Mouse (Mus musculus) E14TG2a.4 (cell line): ENCODE measurements around the gene Pdik1l.
A peak's percentile ranks its signal among the peaks of the same experiment; 100 is the strongest.

Source experiments
- H3K27me3 ChIP-seq: 2 replicates; pipeline ENCODE4 v1.6.1; 2014; ENCODE audit warnings: low read length, control low read depth; ENCODE audit not compliant: insufficient read depth
- H3K36me3 ChIP-seq: 2 replicates; pipeline ENCODE4 v1.6.1; 2014; ENCODE audit warnings: low read length, control low read depth; ENCODE audit not compliant: insufficient read depth
- H3K4me1 ChIP-seq: replicated peaks from 2 replicates; pipeline ENCODE4 v1.6.1; 2014; ENCODE audit warnings: low read depth, low read length, control low read depth
- H3K4me3 ChIP-seq: replicated peaks from 2 replicates; pipeline ENCODE4 v1.5.1; 2014; ENCODE audit warnings: mild to moderate bottlenecking, low read length
- H3K9me3 ChIP-seq: 2 replicates; pipeline ENCODE4 v1.6.1; 2014; ENCODE audit warnings: low read length, control low read depth
- CTCF ChIP-seq: conservative IDR thresholded peaks from 2 replicates; pipeline ENCODE4 v1.5.1; 2014; ENCODE audit warnings: low read length
- NANOG ChIP-seq: IDR thresholded peaks from 2 replicates; pipeline ENCODE4 v1.6.1; 2014; ENCODE audit warnings: borderline replicate concordance, low read length, mixed read lengths
- POU5F1 ChIP-seq: IDR thresholded peaks from 2 replicates; pipeline ENCODE4 v1.6.1; 2014; ENCODE audit warnings: low read length, borderline replicate concordance

Pdik1l gene

GRCm38 (mm10) chr4:134293692-134294163 lies 6.0 kb upstream of the Pdik1l start:
- Histone ChIP-seq H3K4me1 (peaks cover 24% of the 10 kb centered on the region), H3K36me3 (no peaks in the 10 kb centered on the region)

GRCm38 (mm10) chr4:134293061-134293691 lies 5.5 kb upstream of the Pdik1l start:
- TF ChIP-seq POU5F1: no peak
- TF ChIP-seq CTCF: no peak
- no peak for TF ChIP-seq NANOG
- peaks cover 3% of the 10 kb centered on the region; the same call in 1 of the 2 replicates for H3K9me3 ChIP-seq
- 0 out of 2 replicates have a peak, but pooled peaks cover 7% of the 10 kb centered on the region for H3K27me3 ChIP-seq
- H3K4me3 ChIP-seq: no peak overlapping the region
- H3K4me1 ChIP-seq: peaks cover 29% of the 10 kb centered on the region
- H3K36me3 ChIP-seq: no peaks in the 10 kb centered on the region

More at GRCm38 (mm10) chr4:134293692-134294163, 6.0 kb upstream of the Pdik1l start:
- Histone ChIP-seq H3K9me3 (peaks cover 3% of the 10 kb centered on the region; the same call in 1 of the 2 replicates), H3K27me3 (0 out of 2 replicates have a peak, but pooled peaks cover 7% of the 10 kb centered on the region), H3K4me3 (no peak overlapping the region)
- no peak for TF ChIP-seq POU5F1
- no peak for TF ChIP-seq CTCF
- TF ChIP-seq NANOG: no peak

- Histone ChIP-seq H3K9me3 (peaks cover 3% of the 10 kb centered on the region; the same call in 1 of the 2 replicates), H3K27me3 (0 out of 2 replicates have a peak, but pooled peaks cover 7% of the 10 kb centered on the region)
- TF ChIP-seq POU5F1 (no peak), CTCF (peak; percentile 31; the same call in 1 of the 2 replicates)
These were observed 4.4 kb upstream of the Pdik1l start for GRCm38 (mm10) chr4:134292067-134292466.

GRCm38 (mm10) chr4:134288397-134289256 lies 932 bp upstream of the Pdik1l start:
- peak overlapping the region; percentile 100 for H3K4me3 ChIP-seq
- peaks cover 19% of the 10 kb centered on the region for H3K36me3 ChIP-seq
- peaks cover 49% of the 10 kb centered on the region for H3K4me1 ChIP-seq
- no peaks in the 10 kb centered on the region for H3K9me3 ChIP-seq
- no peak for TF ChIP-seq NANOG
- no peak for TF ChIP-seq POU5F1
- no peak for TF ChIP-seq CTCF
- 0 out of 2 replicates have a peak, but pooled peaks cover 4% of the 10 kb centered on the region for H3K27me3 ChIP-seq

More at GRCm38 (mm10) chr4:134292067-134292466, 4.4 kb upstream of the Pdik1l start:
- Histone ChIP-seq H3K4me3 (no peak overlapping the region), H3K4me1 (peaks cover 30% of the 10 kb centered on the region), H3K36me3 (no peaks in the 10 kb centered on the region)

- H3K4me3 ChIP-seq: peak overlapping the region; percentile 100
- TF ChIP-seq POU5F1 (no peak), CTCF (no peak), NANOG (no peak)
- H3K27me3 ChIP-seq: no peaks in the 10 kb centered on the region
- no peaks in the 10 kb centered on the region for H3K9me3 ChIP-seq
- peaks cover 45% of the 10 kb centered on the region for H3K4me1 ChIP-seq
- peaks cover 33% of the 10 kb centered on the region for H3K36me3 ChIP-seq
These were observed 529 bp downstream of the Pdik1l start for GRCm38 (mm10) chr4:134287168-134287564.

GRCm38 (mm10) chr4:134286226-134287167 lies 1.2 kb downstream of the Pdik1l start:
- peaks cover 45% of the 10 kb centered on the region for H3K4me1 ChIP-seq
- H3K27me3 ChIP-seq: no peaks in the 10 kb centered on the region
- H3K9me3 ChIP-seq: no peaks in the 10 kb centered on the region
- H3K36me3 ChIP-seq: peaks cover 40% of the 10 kb centered on the region
- H3K4me3 ChIP-seq: peak overlapping the region; percentile 100
- TF ChIP-seq POU5F1: no peak
- TF ChIP-seq NANOG: no peak
- TF ChIP-seq CTCF: no peak

- Histone ChIP-seq H3K4me1 (peaks cover 44% of the 10 kb centered on the region), H3K9me3 (no peaks in the 10 kb centered on the region), H3K27me3 (no peaks in the 10 kb centered on the region), H3K36me3 (peaks cover 54% of the 10 kb centered on the region), H3K4me3 (no peak overlapping the region)
- TF ChIP-seq NANOG: no peak
- no peak for TF ChIP-seq CTCF
- TF ChIP-seq POU5F1: no peak
These were observed 2.8 kb downstream of the Pdik1l start for GRCm38 (mm10) chr4:134284942-134285341.
